Mouse (Mus musculus) mouse embryonic stem cell (cell line): ENCODE data around the gene Etv2.

Source experiments
- in situ Hi-C, 2 experiments: fragments of 300-500 bp; cut with MboI; formaldehyde crosslinking; loops; 1 replicate in 1 of 2; 3 replicates in 1 of 2; pipeline ENCODE4 v1.14.3; 2019 to 2020; ENCODE audit warnings: low sequenced_read_pairs in 2 of 2, low pct_unique_long_range_greater_than_20kb in 1 of 2, mixed read lengths in 1 of 2; ENCODE audit not compliant: unreplicated experiment in 1 of 2

Gene Etv2

DNA sequence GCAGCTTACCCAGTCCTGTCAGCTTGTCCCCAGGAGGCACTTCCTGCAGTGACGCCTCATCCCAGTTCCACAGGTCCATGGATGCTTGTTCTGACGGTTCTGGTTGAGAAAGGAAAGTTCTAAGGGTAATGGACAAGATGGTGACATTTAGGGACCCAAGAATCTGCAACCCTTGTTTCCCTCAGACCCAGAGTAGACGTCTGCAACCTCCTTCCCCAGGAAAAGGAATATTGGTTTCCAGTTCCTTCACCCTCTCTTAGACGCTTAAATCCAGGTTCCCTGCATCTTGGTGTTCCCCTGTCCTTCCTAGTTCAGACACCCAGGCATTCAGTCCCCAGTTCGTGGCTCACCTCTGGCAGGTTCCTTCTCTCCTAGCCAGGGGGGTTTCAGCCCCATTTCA, at the start of gene Etv2:
Gene Etv2, minus strand, starts transcription at position 101 of the 400 bp plus-strand sequence.
- in situ Hi-C loops = no loop called here

DNA sequence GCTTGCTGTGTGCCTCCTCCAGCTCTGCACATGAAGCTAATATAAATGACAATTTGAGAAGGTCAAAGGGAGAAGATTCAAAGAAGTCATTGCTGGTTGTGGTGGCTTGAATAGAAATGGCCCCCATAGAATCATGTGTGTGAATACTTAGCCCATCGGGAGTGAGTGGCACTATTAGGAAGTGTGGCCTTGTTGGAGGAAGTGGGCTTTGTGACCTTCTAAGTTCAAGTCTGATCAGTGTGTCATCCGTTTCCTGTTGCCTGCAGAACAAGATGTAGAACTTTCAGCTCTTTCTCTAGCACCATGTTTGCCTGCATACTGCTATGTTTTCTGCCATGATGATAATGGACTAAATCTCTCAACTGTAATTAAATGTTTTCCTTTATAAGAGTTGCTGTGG, 47.8 kb upstream of the Etv2 start:
- in situ Hi-C loops = no loop called here

DNA sequence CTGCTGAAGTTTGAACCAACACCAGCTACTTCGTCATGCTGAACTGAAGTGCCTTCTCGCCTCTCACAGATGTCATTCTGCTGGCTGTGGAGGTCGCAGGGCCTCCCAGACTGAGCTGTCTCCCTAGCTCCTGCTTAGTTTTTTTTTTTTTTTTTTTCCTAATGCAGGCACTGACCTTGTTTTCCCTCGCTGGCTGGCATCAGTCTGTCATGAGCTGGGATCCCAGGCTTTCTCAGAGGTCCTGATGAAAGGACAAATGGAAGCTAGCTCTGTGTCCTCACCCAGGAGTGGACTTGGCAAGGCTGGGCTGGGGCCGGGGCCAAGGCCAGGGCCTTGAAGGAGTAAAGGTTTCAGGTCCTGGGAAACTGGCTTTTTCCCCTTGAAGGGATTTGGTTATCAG, 46.2 kb upstream of the Etv2 start:
- in situ Hi-C loops = no loop called here

DNA sequence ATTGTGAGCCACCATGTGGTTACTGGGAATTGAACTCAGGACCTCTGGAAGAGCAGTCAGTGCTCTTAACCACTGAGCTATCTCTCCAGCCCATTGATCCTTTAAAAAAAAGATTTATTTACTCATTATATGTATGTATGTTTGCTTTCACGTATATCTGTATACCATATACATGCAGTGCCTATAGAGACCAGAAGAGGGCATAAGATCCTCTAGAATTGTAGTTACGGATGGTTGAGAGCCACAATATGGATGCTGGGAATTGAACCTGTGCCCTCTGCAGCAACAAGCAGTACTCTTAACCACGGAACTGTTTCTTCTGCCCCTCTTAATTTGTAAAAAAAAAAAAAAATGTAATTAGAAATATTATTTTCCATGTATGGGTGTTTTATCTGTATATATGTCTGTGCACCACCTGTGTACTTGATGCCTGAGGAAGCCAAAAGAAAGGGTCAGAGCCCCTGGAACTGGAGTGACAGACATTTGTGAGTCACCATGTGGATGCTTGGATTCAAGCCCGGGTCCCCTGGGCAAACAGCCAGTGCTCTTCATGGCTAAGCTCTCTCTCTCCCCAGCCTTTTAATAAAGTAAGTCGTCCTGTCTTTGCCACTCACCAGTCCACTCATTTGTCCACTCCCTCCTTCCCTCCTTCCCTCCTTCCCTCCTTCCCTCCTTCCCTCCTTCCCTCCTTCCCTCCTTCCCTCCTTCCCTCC, 42.8 kb upstream of the Etv2 start:
- in situ Hi-C loops = no loop called here

DNA sequence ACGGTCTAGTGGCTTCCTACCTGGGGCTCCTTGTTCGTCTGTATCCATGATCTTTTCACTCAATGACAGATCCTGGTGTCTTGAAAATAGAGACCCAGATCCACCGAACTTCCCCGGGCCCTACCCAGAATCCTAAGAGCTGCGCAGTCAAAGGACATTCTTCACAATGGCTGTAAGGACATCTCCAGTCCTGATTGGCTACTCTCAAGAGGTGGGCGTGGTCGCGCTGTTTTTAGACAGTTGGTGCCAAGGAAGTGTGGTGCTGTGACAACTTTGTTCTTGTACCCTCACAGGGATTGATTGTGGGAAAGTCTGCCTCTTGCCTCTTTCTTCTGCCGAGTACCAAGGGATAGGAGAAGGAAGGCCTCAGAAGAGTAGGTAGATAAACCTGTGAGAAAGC, 35.8 kb upstream of the Etv2 start, which contains the start of gene Pmis2:
Gene Pmis2, minus strand, starts transcription at position 126 of the 400 bp plus-strand sequence.
- in situ Hi-C loops = no loop called here

DNA sequence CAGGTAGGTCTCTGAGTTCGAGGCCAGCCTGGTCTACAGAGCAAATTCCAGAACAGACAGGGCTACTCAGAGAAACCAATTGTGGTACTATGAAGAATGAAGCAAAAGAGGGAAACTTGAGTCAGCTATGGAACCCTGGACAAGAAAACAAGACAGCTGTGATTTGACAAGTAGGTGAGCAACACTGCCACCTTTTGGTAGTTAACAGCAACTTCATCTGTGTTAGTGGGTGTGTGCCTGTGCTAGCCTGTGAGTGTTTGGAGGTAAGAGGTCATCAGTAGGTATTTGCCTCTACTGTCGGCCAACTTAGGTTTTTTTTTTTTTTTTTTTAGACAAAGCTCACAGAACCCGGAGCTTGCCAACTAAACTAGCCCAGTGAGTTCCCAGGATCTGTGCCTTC, 33.6 kb upstream of the Etv2 start:
- in situ Hi-C loops = no loop called here

DNA sequence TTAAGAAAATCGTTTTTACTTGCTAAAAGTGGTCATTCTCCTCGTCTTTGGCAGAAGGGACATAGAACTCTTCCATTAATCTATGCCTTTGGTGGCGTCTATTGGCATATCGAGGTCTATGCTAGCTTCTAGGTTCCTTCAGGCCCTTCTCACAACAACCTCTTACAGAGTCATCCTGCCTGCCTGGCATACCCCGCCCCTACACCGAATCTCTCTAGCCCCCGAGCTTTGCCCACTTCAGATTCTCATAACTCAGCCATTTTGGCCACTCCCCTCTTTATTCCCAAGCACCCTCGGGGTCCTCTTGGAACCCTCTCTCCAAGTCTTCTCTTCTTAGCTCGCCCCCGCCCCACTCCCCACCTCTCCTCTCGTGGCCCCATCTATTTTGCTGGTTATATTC, 29.7 kb upstream of the Etv2 start:
- in situ Hi-C loops = no loop called here

DNA sequence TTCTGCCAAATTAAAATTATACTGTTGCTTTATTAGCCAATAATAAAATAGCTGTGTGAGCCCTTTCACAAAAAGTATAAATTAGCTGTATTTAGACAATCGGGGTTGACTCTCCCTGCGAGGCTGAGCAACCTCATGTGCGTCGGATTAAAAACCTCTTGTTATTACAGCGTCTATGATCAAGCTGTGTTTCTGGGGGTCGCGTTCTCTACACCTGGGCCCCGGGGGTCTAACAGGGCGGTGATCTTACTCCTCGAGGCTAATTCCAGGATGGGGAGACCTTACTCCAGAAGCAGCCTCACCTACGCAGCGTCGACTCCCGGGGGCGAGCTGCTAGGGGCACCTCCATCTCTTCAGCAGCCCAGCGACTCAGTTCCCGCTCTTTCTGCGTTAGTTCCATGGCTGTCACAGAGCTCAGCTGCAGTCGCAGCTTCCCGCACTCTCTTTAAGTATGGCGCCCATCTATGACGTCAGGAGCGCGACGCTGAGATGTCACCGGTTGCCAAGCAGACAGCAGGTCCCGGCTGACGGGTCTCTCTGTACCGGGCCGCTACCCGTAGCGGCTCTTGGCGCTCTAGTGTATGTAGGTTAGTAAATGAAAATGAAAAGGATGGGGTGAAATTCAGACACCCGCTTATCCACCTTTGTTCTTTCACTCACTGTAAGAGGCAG, 29.0 kb upstream of the Etv2 start, which contains the start of gene Haus5:
Gene Haus5, minus strand, starts transcription at position 466 of the 672 bp plus-strand sequence.
- in situ Hi-C loops = no loop called here

DNA sequence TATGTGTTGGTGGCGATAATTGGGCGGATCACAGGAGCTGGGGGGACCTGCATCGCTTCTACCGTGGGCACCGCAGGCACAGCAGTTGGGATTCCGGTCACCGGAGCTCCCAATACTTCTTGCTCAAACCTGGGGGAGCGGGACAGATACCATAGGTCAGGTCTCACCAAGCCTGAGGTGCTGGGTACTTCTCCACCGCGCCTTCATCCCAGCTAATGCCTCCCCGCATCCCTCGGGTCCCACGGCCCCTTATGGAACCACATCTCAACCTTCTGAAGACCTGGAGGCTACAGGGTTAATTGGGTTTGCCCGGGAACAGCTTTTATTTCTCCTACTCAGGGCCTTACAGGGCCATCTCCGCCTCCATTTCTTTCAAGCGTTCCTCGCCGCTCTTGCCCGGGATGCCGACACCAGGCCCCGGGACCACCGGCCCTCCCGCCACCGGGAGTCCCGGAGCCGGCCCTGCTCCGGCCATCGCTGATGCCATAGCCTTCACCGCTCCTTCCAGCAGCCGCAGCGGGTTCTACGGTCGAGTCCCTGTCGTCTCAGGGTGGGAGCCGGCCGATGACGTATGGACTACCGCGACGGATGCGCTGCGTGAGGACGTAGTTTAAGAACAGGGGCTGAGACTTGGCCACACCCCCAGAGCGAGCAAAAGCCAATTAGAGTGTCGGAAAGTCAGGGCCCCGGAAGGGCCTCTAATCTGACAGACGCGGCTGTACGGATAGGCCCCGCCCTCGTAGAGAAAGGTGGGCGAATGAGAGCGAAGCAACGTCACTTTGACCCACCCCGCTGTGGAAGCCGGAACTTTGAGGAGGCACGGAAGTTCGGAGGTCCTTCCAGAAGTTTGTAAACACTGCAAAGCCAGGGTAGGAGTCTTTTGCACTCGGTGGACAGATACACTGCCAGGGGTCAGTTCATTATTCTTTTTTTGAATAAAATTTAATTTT, 14.2 kb upstream of the Etv2 start, which contains the start of gene Rbm42:
Gene Rbm42, minus strand, starts transcription at position 727 of the 950 bp plus-strand sequence.
- in situ Hi-C loops = no loop called here

DNA sequence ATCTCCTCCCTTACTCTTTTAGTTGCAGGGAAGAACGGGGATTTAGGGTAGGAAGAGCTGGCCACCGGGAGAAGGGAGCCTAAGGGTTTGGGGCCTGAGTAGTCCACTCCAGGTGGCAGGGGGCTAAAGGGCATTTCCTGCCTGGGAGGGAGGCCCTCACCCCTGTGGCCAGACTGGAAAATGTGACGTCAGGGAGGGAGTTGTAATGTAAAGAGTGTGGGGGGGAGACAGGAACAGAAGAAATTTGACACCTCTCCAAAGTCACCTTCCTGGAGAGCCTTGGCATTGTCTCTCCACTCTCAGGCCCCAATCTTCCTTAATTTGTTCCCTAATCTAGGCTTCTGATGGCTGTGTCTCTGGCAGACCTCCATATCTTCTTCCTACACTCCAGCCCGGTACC, 3.4 kb upstream of the Etv2 start:
- in situ Hi-C loops = no loop called here

DNA sequence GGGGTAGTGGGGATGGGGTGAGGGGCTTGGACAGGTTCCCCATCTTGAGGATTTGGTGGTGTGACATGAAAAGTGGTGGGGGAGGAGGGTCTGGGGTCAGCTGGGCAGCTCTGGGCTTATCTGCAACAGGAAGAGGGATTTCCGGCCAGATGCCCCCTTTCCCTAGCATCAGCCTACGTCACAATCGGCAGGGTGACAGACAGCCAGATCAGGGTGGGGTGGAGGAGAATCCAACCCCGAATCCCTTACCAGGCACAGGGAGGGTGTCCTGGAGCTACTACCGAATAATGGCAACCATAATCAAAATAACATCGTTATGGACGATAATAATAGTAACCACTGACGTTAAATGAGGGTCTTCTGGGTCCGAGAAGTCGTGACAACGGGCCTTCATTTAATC, 743 bp upstream of the Etv2 start:
- in situ Hi-C loops = no loop called here

DNA sequence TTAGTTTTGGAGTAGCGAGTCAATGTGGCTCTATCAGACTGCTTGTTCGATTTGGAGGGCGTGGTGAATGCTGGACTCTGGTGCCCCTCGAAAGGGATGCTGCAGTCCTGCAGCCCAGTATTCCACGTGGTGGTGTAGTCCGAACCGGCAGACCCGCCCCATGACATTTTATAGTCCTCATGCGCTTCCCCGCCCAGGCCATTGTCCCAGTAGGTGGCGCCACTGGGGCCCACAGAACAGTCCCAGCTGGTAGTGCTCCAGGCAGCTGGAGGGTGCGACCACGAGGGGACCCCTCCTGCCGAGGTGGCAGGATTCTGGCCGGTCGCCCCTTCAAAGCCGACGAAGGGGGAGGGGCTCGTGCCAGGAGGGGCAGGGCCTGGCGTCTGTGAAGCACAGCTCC, 1.0 kb downstream of the Etv2 start:
- in situ Hi-C loops = no loop called here

DNA sequence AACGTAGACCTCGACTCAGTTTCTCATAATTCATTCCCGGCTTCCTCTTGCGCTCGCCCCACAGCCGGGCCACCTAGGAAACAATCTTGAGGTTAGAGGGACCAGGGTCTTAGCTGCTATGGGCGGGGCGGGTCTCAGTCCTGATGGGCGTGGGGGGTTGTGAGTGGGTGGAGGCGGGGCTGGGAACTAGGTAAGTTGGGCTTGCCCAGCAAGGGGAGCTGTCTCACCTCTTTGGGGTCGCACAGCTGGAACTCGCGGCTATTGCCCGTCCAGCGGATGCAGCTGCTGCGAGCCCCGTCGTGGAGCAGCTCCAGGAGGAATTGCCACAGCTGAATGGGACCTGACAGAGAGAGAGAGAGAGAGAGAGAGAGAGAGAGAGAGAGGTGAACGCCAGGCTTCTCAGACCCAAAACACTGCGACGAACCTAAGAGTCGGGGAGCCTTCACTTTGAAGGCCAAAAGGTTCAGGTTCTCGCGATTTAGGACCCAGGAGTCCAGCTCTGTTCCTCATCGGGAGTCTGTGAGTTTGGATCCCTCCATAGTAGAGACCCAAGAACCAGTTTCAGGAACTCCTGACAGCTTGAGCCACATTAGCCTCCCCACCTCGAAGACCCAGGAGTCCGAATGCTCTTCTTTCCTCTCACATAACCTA, 1.8 kb downstream of the Etv2 start:
- in situ Hi-C loops = no loop called here

DNA sequence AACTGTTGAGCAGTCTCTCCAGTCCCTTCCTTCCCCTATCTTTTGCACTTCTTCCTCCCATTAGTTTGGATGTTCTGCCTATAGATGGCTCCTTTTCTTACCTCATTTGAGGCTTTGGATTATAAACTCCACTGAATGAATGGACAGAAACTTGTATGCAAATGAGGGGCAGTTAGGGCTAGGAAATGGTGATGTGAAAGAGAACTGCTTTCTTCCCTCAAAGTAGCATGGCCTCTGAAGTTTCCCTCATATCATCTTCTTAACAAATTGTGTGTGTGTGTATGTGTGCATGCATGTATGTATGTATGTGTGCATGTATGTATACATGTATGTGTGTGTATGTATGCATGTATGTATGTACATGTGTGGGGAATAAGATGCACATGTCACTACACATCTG, 6.6 kb downstream of the Etv2 start:
- in situ Hi-C loops = no loop called here

DNA sequence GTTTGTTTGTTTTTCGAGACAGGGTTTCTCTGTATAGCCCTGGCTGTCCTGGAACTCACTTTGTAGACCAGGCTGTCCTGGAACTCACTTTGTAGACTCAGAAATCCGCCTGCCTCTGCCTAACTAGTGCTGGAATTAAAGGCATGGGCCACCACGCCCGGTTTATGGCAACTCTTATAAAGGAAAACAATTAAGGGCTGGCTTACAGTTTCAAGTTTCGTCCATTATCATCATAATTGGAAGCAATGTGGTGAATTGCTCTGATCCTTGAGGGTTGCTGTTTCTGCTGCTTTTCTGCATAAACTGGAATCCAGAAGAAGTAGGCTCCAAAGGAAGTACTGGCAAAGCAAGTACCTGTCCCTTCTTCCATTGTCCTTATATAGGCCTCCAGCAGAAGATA, 9.0 kb downstream of the Etv2 start:
- in situ Hi-C loops = no loop called here

DNA sequence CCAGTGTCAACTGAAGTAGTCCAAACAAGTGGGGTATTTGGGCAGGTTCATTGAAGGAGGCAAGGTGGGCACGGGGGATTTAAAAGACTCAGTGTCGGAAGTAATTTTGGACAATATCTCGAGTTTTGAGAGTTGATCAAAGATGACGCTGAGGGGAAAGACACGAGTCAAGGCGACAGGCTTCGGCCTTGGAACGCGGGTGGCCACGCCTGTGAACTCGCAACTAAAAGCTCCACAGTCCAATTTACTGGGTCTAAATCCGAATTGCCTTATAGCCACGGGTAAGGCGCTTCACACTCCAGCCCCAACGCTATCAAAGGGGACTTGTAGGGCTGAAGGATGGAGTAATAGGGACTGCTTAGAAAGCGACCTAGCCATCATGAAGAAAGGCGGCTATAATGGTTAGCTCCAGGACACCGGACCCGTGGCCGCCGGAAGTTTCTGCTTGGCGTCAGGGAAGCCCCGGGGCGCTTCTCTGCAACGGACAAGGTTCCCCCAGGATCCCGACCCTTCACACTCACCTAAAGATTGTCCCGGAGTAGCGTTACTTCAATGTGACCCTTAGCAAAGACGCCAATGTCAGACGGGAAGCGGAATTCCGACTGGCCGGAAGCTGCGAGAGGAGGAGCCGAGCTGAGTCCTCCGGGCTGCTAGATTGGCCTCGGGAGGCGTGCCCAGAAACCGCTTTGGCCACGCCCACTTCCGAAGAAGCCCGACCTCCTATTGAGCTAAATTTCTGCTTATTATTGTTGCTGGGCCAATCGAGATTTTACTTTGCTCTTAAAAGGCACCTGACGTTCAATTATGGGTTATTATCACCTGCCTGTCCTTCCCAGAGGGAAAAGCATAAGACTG, 9.9 kb downstream of the Etv2 start, which contains the start of gene Cox6b1:
Gene Cox6b1, minus strand, starts transcription at position 622 of the 855 bp plus-strand sequence.
- in situ Hi-C loops = no loop called here

DNA sequence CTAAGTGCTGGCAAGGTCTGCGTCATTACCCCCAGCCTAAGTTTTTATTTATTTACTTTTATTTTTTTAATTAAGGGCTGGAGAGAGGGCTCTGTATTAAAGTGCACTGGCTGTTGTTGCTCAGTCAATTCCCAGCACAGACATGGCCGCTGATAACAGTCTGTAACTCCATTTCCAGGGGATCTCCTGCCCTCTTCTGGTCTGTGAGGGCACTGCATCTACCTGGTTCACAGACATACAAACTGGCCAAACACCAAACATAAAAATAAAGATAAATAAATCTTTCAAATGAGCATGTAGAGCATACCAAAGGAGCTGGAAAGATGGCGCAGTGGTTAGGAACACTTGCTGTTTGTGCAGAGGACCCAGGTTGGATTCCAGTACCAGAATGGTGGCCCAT, 16.4 kb downstream of the Etv2 start:
- in situ Hi-C loops = loop anchor here (5.0 kb wide), 1 partner anchor 127 kb away; the partner anchor contains the start of gene Prodh2 (in 2 of the 2)
